Mouse (Mus musculus) lung, embryonic 15.5 days (tissue): Measurements from ENCODE around the gene Gm6460. TPM values are rescaled to one million over a fixed set of nuclear protein-coding genes. Genes with fewer than 3 reads are reported as not detected.
"Not testable (repeated sequence)": the region's sequence is repeated elsewhere in the genome, so short reads cannot be mapped to it uniquely, and the experiment has no call there.

Source experiments
- ATAC-seq: fragments of 200-750 bp; cut with Nextera tagmentation; 2 replicates; pipeline ENCODE4 v1.8.0; 2017; ENCODE audit warnings: moderate number of reproducible peaks, borderline replicate concordance; ENCODE audit not compliant: low FRiP score, low TSS enrichment; ENCODE audit errors: extremely low read depth
- H3K27ac ChIP-seq: fragments of 300-500 bp; sonication (generic); 2 replicates; pipeline ENCODE4 v1.5.1; 2015; ENCODE audit warnings: moderate library complexity, mild to moderate bottlenecking, inconsistent platforms
- H3K27me3 ChIP-seq: fragments of 300-500 bp; sonication (generic); 2 replicates; pipeline ENCODE4 v1.6.1; 2015; ENCODE audit warnings: inconsistent platforms
- H3K36me3 ChIP-seq: fragments of 300-500 bp; sonication (generic); 2 replicates; pipeline ENCODE4 v1.6.1; 2015; ENCODE audit warnings: inconsistent platforms
- H3K4me1 ChIP-seq: fragments of 300-500 bp; sonication (generic); 2 replicates; pipeline ENCODE4 v1.6.1; 2015; ENCODE audit warnings: inconsistent platforms
- H3K4me2 ChIP-seq: fragments of 300-500 bp; sonication (generic); 2 replicates; pipeline ENCODE4 v1.6.1; 2015; ENCODE audit warnings: inconsistent platforms, mild to moderate bottlenecking, moderate library complexity
- H3K4me3 ChIP-seq: fragments of 300-500 bp; sonication (generic); 2 replicates; pipeline ENCODE4 v1.5.1; 2015; ENCODE audit warnings: mild to moderate bottlenecking, inconsistent platforms
- H3K9ac ChIP-seq: fragments of 300-500 bp; sonication (generic); 2 replicates; pipeline ENCODE4 v1.6.1; 2015; ENCODE audit warnings: inconsistent platforms
- H3K9me3 ChIP-seq: fragments of 300-500 bp; sonication (generic); 2 replicates; pipeline ENCODE4 v1.6.1; 2016; ENCODE audit warnings: inconsistent platforms
- WGBS: fragments of 180-500 bp; shearing (Covaris S2); methylation state at CpG from one replicate; pipeline ENCODE4 v1.1.7; 2015; 5-methylcytosine and 5-hydroxymethylcytosine counted together
- polyA plus RNA-seq: library from polyadenylated mRNA; unstranded; fragments of >200 nt; fragmentation: Nextera tagmentation; extraction: Ambion mirVana; gene quantifications from 2 replicates; pipeline ENCODE4 v1.2.1, GENCODE M21; 2015

Gene Gm6460
- polyA plus RNA-seq, result not detected in 2 replicates

GRCm38 (mm10) chr5:11594613-11595012, at the start of gene Gm6460:
Gene Gm6460 (plus strand): TSS chr5:11594913.
- WGBS, result no CpG with 5 or more reads among the region's 3 CpGs
- H3K4me2 ChIP-seq, H3K27ac ChIP-seq, ATAC-seq, H3K27me3 ChIP-seq, H3K9me3 ChIP-seq, H3K36me3 ChIP-seq, H3K4me3 ChIP-seq, H3K4me1 ChIP-seq, H3K9ac ChIP-seq: not testable (repeated sequence)

Other genes with a start within 250 kb of the Gm6460 start
- gene Gm8897, start 178.5 kb upstream of the Gm6460 start, polyA plus RNA-seq, result not detected in 2 replicates
- gene Gm8906, start 92.2 kb upstream of the Gm6460 start, polyA plus RNA-seq, result not detected in 2 replicates
- not detected in 2 replicates for gene Gm8922, start 87.0 kb downstream of the Gm6460 start, polyA plus RNA-seq
- gene Gm8926, start 175.6 kb downstream of the Gm6460 start, polyA plus RNA-seq, result not detected in 2 replicates